Mouse (Mus musculus) liver, embryonic 13.5 days (tissue): ENCODE measurements around the gene Vtcn1. TPM values are rescaled to one million over a fixed set of nuclear protein-coding genes. Genes with fewer than 3 reads are reported as not detected.
"Not testable (repeated sequence)": the region's sequence is repeated elsewhere in the genome, so short reads cannot be mapped to it uniquely, and the experiment has no call there.

ENCODE experiments used
- ATAC-seq: fragments of 200-750 bp; cut with Nextera tagmentation; 2 replicates; pipeline ENCODE4 v1.8.0; 2017; ENCODE audit warnings: low read depth, mild to moderate bottlenecking, moderate number of reproducible peaks, moderate library complexity
- DNase-seq: peaks from one replicate; pipeline ENCODE4 v3.0.0; 2022
- H3K27ac ChIP-seq: fragments of 300-500 bp; sonication (generic); 2 replicates; pipeline ENCODE4 v1.5.1; 2015; ENCODE audit warnings: moderate library complexity, mild to moderate bottlenecking, inconsistent platforms
- H3K27me3 ChIP-seq: fragments of 300-500 bp; sonication (generic); 2 replicates; pipeline ENCODE4 v1.6.1; 2015; ENCODE audit warnings: mild to moderate bottlenecking, inconsistent platforms
- H3K36me3 ChIP-seq: fragments of 300-500 bp; sonication (generic); 2 replicates; pipeline ENCODE4 v1.6.1; 2015; ENCODE audit warnings: mild to moderate bottlenecking, inconsistent platforms
- H3K4me1 ChIP-seq: fragments of 300-500 bp; sonication (generic); replicated peaks from 2 replicates; pipeline ENCODE4 v1.6.1; 2015; ENCODE audit warnings: inconsistent platforms
- H3K4me2 ChIP-seq: fragments of 300-500 bp; sonication (generic); 2 replicates; pipeline ENCODE4 v1.6.1; 2015; ENCODE audit warnings: inconsistent platforms, mild to moderate bottlenecking, moderate library complexity
- H3K4me3 ChIP-seq: fragments of 300-500 bp; sonication (generic); replicated peaks from 2 replicates; pipeline ENCODE4 v1.5.1; 2015; ENCODE audit warnings: mild to moderate bottlenecking, inconsistent platforms
- H3K9ac ChIP-seq: fragments of 300-500 bp; sonication (generic); 2 replicates; pipeline ENCODE4 v1.6.1; 2015; ENCODE audit warnings: mild to moderate bottlenecking, inconsistent platforms
- H3K9me3 ChIP-seq: fragments of 300-500 bp; sonication (generic); replicated peaks from 2 replicates; pipeline ENCODE4 v1.6.1; 2016; ENCODE audit warnings: inconsistent platforms
- WGBS: fragments of 180-500 bp; shearing (Covaris S2); methylation state at CpG from one replicate; pipeline ENCODE4 v1.1.7; 2015; ENCODE audit not compliant: insufficient replicate concordance; 5-methylcytosine and 5-hydroxymethylcytosine counted together
- polyA plus RNA-seq: library from polyadenylated mRNA; unstranded; fragments of >200 nt; fragmentation: Nextera tagmentation; extraction: Ambion mirVana; gene quantifications from 2 replicates; pipeline ENCODE4 v1.2.1, GENCODE M21; 2015

The Vtcn1 gene
- polyA plus RNA-seq, 1 experiment from 2014 or later, result not detected

DNA sequence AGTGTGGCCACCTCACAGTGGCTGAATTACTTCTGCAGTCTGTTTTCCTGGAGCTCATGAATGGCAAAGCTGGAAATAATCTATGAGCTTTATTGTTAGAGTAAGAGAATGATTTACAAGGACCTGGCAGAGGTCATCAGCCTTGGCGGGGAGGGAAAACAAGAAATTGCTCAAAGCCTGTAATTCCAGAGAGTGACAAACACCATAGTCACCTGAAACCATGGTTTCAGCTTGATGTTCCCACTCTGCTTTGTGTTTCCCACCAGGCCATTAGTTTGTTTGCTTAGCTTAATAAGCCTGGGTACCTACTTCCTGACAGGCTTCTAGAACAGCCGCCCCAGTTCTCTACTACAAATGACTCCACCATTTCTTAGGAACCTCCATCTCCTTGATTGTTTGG lies 14.8 kb upstream of the Vtcn1 start:
- Histone ChIP-seq H3K27ac (no peak overlapping the region), H3K9ac (no peak overlapping the region), H3K4me3 (no peak overlapping the region), H3K4me2 (no peak overlapping the region), H3K9me3 (no peaks in the 10 kb centered on the region), H3K36me3 (no peaks in the 10 kb centered on the region), H3K4me1 (peaks cover 4% of the 10 kb centered on the region), H3K27me3 (no peaks in the 10 kb centered on the region)
- no peak for ATAC-seq
- WGBS, result 71% methylated on average over 2 of the region's 2 CpGs
- no peak for DNase-seq

DNA sequence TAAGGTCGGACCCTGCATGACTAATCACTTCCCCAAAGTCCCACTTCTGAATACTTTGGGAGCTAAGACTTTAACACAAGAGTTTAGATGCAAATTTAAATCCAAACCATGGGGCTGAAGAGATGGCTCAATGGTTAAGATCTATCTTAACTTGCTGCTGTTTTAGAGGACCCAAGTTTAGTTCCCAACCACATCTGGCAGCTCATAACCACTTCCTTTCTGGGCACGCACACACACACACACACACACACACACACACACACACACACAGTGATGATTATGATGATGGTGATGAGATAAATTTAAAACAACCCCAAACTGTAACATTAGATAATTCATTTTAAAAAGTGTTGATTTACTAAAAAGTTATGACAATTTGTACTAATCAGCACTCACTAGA lies 13.4 kb upstream of the Vtcn1 start:
- H3K36me3 ChIP-seq, result no peaks in the 10 kb centered on the region

GRCm38 (mm10) chr3:100815490-100815889 lies 9.8 kb upstream of the Vtcn1 start:
- H3K4me2 ChIP-seq, H3K36me3 ChIP-seq, DNase-seq, H3K9me3 ChIP-seq, H3K27me3 ChIP-seq, H3K27ac ChIP-seq, H3K4me1 ChIP-seq, H3K4me3 ChIP-seq, H3K9ac ChIP-seq: not testable (repeated sequence)
- ATAC-seq, result peak; percentile 75
- 31% methylated on average over 1 of the region's 1 CpGs for WGBS

More for the DNA sequence above, 13.4 kb upstream of the Vtcn1 start:
- peaks cover 8% of the 10 kb centered on the region for H3K4me1 ChIP-seq
- no peak overlapping the region for H3K9ac ChIP-seq
- 57% methylated on average over 2 of the region's 2 CpGs for WGBS
- ATAC-seq (no peak), DNase-seq (no peak)
- H3K4me2 ChIP-seq, result no peak overlapping the region
- no peaks in the 10 kb centered on the region for H3K9me3 ChIP-seq
- no peak overlapping the region for H3K27ac ChIP-seq
- no peaks in the 10 kb centered on the region for H3K27me3 ChIP-seq
- H3K4me3 ChIP-seq, result no peak overlapping the region

DNA sequence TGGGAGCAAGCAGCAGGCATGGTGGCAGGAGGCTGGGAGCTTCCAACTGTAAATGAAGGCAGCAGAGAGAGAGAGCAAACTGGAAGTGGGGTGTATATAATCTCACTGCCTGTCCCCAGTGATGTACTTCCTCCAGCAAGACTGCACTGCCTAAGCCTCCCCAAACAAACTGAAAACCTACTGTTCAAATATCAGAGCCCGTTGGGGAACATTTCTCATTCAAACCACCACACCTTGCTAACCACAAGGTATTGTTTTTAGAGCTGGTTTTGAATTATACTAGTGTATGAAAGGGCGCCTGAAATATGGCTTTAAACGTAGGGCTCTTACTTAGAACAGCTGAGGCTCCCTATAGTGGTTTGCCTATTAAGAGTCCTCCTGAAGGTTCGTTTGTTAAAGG lies 6.5 kb upstream of the Vtcn1 start:
- Histone ChIP-seq H3K4me3 (no peak overlapping the region), H3K9ac (no peak overlapping the region), H3K9me3 (no peaks in the 10 kb centered on the region), H3K4me1 (peaks cover 8% of the 10 kb centered on the region), H3K4me2 (no peak overlapping the region), H3K27ac (no peak overlapping the region), H3K27me3 (no peaks in the 10 kb centered on the region), H3K36me3 (no peaks in the 10 kb centered on the region)
- ATAC-seq, result no peak
- WGBS, result 47% methylated on average over 4 of the region's 4 CpGs
- DNase-seq, result no peak

DNA sequence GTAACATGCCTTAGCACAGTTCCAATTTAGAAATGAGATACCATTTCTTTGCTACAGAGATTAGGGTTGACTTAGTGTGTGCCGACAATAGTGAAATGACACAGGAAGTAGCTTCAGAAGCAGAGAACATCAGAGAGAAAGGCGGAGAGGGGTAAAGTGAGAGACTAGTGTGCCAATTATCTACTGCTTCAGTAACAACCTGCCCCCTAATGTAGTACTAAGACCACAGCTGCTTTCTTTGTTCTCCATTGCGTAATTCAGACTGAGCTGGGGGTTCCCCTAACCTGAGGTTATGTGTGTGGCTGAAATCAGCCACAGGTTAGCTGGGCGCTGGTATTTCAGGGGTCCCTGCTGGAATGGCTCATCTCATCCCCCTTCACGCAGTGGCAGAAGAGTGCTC lies 5.7 kb upstream of the Vtcn1 start:
- H3K4me1 ChIP-seq, result peaks cover 8% of the 10 kb centered on the region
- WGBS, result 73% methylated on average over 5 of the region's 5 CpGs
- no peak overlapping the region for H3K27ac ChIP-seq
- H3K4me2 ChIP-seq, result no peak overlapping the region
- H3K4me3 ChIP-seq, result no peak overlapping the region
- DNase-seq (no peak), ATAC-seq (no peak)
- H3K36me3 ChIP-seq, result no peaks in the 10 kb centered on the region
- no peaks in the 10 kb centered on the region for H3K27me3 ChIP-seq
- H3K9ac ChIP-seq, result no peak overlapping the region
- no peaks in the 10 kb centered on the region for H3K9me3 ChIP-seq

DNA sequence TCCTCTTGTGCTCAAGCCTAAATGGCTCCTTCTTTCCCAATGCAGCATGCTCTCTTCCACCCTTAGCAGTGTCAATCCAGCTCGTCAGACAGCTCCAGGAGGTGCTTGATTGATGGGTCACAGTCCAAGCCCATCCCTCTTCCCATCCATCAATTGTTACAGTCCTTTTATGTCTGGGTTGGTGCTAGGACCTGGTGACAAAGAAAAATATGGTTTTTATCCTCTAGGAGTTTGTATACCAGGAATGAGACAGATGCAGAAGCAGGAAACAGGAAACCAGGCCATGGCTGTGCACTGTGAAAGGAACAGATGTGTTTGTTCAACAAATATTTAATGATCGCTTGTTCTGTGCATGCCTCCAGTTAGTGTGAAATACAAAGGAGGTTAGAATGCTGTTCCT lies 4.4 kb upstream of the Vtcn1 start:
- Histone ChIP-seq H3K9me3 (no peaks in the 10 kb centered on the region), H3K4me2 (no peak overlapping the region), H3K9ac (no peak overlapping the region), H3K27ac (no peak overlapping the region), H3K4me3 (no peak overlapping the region), H3K36me3 (no peaks in the 10 kb centered on the region), H3K4me1 (0 out of 2 replicates have a peak, but pooled peaks cover under 1% of the 10 kb centered on the region), H3K27me3 (no peaks in the 10 kb centered on the region)
- no peak for DNase-seq
- ATAC-seq, result no peak
- 41% methylated on average over 2 of the region's 2 CpGs for WGBS

DNA sequence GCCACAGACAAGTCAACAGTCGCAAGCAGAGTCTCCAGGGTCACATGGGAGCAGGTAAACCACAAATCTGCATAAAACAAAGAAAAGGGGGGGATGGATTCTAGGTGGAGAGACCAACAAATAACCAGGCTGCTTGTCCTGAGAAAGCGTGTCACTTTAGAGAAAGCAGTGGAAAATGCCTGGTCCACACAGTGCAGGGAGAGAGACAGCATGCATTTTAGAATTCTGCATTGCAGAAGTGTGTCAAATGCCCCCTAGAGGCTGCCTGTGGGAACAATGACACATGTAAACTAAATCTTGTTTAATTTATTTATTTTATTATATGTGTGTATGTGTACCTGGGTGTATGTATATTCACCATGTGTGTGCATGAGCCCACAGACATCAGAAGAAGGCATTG lies 4.0 kb upstream of the Vtcn1 start:
- Histone ChIP-seq H3K4me2 (no peak overlapping the region), H3K4me3 (no peak overlapping the region), H3K27ac (no peak overlapping the region), H3K9ac (no peak overlapping the region), H3K27me3 (no peaks in the 10 kb centered on the region), H3K4me1 (no peaks in the 10 kb centered on the region), H3K36me3 (no peaks in the 10 kb centered on the region), H3K9me3 (no peaks in the 10 kb centered on the region)
- no peak for ATAC-seq
- DNase-seq, result no peak
- WGBS, result 43% methylated on average over 2 of the region's 2 CpGs

GRCm38 (mm10) chr3:100843784-100844183 lies 18.5 kb downstream of the Vtcn1 start:
- no peak for DNase-seq
- H3K4me3 ChIP-seq, result no peak overlapping the region
- no peaks in the 10 kb centered on the region for H3K27me3 ChIP-seq
- no peak for ATAC-seq
- no peaks in the 10 kb centered on the region for H3K9me3 ChIP-seq
- H3K4me1 ChIP-seq, result no peaks in the 10 kb centered on the region
- H3K27ac ChIP-seq, result no peak overlapping the region
- WGBS, result 70% methylated on average over 3 of the region's 3 CpGs
- H3K9ac ChIP-seq, result no peak overlapping the region
- H3K4me2 ChIP-seq, result no peak overlapping the region
- H3K36me3 ChIP-seq, result no peaks in the 10 kb centered on the region

- no peak for DNase-seq
- Histone ChIP-seq H3K27ac (no peak overlapping the region), H3K9me3 (no peaks in the 10 kb centered on the region)
These were observed 19.1 kb downstream of the Vtcn1 start for GRCm38 (mm10) chr3:100844366-100844765.

DNA sequence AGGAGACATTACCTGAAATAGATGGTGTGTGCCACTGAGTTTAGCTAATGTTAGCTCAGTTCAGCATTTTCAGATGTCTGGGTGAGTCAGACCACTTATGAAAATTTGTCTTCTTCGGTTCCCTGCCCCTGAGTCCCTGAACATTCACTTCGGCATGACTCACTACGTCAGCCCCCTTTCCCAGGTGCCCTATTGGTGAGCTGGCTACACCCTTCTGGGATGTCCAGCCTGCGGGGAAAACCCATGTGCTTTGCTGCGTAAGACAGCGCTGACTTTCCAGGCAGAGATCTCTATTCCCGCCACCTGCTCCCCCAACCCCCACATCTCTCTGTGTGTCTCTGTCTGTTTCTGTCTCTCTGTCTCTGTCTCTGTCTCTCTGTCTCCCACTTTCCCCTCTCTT lies 23.1 kb downstream of the Vtcn1 start:
- DNase-seq, result no peak
- Histone ChIP-seq H3K36me3 (no peaks in the 10 kb centered on the region), H3K4me3 (no peak overlapping the region), H3K9ac (no peak overlapping the region), H3K9me3 (no peaks in the 10 kb centered on the region), H3K27ac (no peak overlapping the region), H3K27me3 (no peaks in the 10 kb centered on the region), H3K4me2 (no peak overlapping the region), H3K4me1 (no peaks in the 10 kb centered on the region)
- WGBS, result 79% methylated on average over 7 of the region's 7 CpGs
- ATAC-seq, result no peak

More at GRCm38 (mm10) chr3:100844366-100844765, 19.1 kb downstream of the Vtcn1 start:
- no peak overlapping the region for H3K9ac ChIP-seq
- no peak overlapping the region for H3K4me2 ChIP-seq
- H3K4me1 ChIP-seq, result no peaks in the 10 kb centered on the region
- H3K4me3 ChIP-seq, result no peak overlapping the region
- H3K36me3 ChIP-seq, result no peaks in the 10 kb centered on the region
- H3K27me3 ChIP-seq, result no peaks in the 10 kb centered on the region
- ATAC-seq, result no peak
- 67% methylated on average over 5 of the region's 5 CpGs for WGBS

DNA sequence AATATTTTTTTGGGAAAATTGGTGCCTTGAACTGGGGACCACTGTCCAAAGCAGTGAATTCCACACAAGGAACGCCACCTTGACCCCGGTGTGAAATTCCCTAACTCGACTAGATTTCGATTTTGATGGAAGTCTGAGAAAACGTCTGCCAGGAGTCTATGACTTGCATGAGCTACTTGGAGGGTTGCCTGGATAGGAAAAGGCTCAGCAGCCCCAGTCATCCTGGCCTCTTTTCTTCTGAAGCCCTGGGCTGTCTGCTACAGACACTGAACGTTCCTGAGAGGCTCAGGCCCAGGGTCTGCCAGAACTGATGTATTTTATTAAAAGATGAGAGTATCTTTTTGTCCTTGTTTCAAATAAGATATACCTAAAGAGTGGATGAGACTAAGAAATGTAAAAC lies 25.2 kb downstream of the Vtcn1 start:
- ATAC-seq, result no peak
- no peaks in the 10 kb centered on the region for H3K4me1 ChIP-seq
- no peak overlapping the region for H3K4me2 ChIP-seq
- WGBS, result 57% methylated on average over 6 of the region's 6 CpGs
- no peaks in the 10 kb centered on the region for H3K36me3 ChIP-seq
- DNase-seq, result no peak
- no peak overlapping the region for H3K27ac ChIP-seq
- H3K27me3 ChIP-seq, result no peaks in the 10 kb centered on the region
- no peak overlapping the region for H3K9ac ChIP-seq
- no peak overlapping the region for H3K4me3 ChIP-seq
- H3K9me3 ChIP-seq, result no peaks in the 10 kb centered on the region

DNA sequence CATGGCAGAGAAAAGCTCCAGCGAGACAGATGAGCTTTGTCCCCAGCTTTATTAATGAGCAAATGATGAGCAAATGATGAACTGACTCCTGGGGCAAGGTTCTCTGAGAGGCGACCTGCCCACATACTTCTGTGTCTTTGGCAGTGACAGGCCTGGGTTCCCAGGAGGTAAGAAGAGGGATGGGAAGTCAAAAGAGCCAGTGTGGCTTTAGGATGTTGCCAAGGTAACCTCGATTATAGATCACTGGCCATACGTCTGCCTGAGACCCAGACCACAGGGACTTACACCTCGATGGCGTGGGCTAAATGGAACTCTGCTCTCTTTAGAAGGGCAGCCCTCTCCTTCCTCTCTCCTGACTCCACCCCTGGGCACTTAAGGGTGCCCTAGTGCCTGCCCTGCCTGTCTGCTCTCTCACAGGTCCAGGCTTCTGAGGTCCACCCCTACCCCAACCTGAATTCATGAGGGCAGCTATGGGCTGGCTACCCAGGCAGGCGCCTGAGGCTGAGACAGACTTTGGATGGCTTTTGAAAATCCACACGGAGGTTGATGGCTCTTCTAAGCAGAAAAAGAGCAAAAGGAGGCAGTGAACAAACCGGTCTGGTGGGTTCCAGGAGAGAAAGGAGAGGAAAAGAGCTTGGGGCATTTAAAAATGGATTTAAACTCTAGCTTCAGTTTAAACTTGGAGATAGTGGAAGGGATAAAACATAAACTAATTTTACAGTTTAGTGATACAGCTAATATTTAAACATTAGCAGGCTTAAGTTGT lies 31.0 kb downstream of the Vtcn1 start:
- Histone ChIP-seq H3K36me3 (no peaks in the 10 kb centered on the region), H3K4me3 (no peak overlapping the region), H3K4me2 (no peak overlapping the region), H3K27ac (no peak overlapping the region), H3K9me3 (no peaks in the 10 kb centered on the region), H3K4me1 (no peaks in the 10 kb centered on the region), H3K27me3 (no peaks in the 10 kb centered on the region), H3K9ac (no peak overlapping the region)
- WGBS, result 47% methylated on average over 9 of the region's 9 CpGs
- DNase-seq (no peak), ATAC-seq (no peak)
